Mouse (Mus musculus): ENCODE measurements around the gene Iqgap2.

Gene Iqgap2

DNA sequence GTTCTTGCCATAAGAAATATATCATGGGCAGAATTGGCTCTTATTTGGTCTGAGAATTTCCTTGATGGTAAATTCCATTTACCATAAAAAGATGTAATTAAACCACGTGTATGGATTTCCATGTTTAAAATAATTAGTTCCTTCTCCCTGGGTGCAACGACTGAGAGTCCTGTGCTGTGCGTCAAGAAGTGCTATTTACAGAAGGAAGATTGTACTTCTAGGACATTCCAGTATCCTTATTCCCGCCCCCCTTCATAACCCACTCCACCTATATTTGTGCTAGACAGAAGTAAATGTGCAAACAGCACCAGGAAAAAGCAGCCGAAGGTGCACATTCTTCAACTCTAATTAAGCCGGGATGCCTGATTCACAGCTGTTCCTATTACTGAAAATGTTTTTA is 65.5 kb downstream of the Iqgap2 start:
- no peak for DNase-seq

DNA sequence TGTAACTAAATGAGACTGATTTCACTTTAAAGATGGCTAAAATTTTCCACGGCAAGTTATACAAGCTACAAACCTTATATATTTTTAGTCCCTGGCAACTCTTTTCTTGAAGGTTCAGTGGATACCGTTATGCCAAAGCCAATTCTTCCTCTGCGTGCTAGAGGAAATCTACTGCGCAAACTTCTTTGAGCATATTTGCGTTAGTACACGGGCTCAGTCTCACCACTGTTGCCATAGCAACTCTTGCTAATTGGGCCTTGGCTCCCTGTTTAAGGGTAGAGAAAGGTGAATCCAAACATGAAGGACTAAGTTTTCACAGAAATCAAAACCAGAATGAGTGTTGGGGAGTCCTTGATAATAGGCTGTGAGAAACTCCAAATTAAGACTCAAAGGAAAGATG is 68.8 kb downstream of the Iqgap2 start:
- no peak for DNase-seq

DNA sequence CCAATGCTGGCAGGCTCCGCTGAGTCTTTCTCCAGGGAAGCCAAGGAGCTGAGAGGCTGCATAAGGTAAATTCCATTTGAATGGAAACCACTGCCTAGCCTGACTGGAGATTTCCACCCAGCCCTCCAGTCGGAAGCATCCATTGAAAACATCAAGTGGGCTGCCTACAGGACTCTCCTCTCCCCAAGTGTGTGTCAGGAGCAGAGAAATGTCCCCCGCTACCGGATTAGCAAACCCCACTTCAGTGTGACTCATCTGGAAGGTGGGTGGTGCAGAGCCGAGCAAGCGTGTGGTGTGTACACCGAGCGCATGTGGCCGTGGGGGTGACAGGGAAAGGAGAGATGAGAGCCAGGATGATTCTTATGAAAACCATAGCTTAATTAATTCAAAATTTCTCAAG is 71.7 kb downstream of the Iqgap2 start:
- no peak for DNase-seq

DNA sequence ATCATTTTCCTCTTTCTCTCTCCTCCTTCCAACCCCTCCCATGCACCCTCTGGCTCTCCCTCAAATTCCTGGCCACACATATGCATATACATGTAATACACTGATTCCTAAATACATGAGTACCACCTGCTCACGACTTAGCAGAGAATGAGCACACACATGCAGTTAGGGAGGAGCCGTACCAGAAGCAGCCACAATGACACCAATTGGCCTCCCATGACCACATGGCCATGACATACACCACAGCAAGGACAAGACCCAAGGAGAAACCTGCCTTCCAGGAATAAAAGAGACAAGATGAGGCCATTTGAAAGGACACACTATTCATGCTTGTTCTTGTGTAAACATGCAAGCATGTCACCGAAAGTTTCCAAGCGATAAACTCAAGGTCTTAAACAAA is 72.8 kb downstream of the Iqgap2 start:
- DNase-seq: no peak

DNA sequence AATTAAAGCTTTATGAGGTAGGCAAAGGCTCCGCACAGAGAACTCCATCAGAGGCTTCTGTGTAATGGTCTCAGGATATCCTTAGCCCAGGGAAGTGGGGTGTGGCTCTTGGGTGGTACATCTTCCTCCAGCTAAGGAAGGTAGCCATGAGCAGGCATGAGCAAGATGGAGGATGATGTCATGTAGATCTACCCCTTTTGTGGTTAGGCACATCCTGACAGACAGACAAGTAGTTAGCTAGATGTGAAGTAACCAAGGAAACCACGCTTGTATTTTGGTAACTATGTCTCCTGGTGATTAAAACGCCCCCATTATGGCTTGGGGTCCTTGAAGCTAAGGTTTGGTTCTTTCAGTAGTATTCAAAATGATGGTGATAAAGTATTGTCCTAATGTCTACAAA is 78.1 kb downstream of the Iqgap2 start:
- no peak for DNase-seq

DNA sequence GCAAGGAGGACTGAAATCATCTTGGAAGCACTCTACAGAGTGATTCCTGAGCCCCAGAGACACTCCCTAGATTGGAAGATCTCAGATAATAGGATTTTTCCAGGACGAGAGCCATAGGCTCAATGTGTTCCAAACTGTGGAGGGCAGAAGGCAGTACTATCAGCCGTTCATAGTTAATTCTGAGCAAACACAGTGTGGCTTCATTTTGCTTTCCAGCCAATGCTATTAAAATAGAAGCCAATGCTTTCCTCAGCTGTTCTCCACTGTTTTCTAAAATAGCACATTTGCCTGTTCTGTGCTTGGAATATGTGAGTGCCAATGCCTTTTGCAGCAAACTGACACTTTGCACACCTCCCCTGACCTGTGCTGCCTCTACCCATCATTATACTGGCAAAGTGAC is 80.9 kb downstream of the Iqgap2 start:
- no peak for DNase-seq

DNA sequence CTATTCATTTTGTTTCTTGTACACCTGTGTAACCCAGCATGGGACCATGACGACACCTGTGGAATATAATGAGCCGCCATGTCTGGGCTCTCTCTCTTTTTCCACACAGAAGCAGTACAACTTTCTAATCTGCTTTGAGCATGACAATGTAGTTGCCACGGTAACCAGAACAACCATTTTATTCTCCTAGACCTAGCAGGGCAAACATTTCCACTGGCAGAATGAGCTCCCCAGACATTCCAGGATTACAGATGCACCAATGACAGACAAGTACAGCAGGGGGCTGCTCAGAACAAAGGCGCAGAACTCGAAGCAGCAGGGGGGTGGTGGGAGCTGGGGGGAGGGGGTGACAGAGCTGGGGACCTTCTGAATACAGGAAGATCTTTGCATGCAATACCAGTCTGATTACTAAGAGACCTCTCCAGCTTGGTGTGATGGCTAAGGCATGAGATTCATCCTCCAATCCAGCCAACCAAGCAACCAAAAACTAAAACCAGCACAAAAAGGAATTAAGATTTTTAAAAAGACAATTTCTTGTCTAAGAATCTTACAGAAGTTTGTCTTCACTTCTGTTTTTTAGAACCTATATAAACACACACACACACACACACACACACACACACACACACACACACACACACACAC is 84.5 kb downstream of the Iqgap2 start:
- DNase-seq: no peak

DNA sequence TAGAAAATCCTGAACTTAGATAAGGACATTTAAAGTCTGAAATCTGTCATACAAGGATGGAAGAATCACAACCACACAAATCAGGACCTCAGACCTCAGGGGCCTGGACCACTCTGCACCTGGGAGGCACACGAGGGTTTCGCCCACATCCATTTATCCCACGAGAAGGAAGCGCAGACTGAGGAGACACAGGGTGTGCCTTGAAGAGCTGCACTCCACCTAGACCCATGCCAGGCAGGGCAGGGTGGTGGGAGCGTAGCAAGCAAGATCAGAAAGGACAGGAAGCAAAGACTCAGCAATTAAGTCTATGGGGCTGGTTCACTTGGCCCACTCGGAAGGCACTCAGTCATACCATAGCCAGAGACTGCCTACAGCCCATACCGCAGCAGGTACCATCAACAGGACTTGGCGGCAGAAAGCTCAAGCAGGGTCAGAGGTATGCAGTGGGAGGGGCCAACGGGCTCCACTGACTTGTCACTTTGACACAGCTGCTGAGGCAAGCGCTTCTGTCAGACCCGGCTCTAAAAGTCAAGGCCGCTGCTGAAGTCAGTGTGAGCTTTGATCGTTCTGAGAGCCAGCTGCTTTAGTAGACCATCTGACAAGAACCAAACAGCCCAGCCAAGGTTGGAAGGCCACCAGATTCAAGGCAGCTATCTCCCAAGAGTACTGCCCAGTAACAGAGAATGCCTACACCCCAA is 86.1 kb downstream of the Iqgap2 start:
- peak; percentile 17 to 61 for DNase-seq

DNA sequence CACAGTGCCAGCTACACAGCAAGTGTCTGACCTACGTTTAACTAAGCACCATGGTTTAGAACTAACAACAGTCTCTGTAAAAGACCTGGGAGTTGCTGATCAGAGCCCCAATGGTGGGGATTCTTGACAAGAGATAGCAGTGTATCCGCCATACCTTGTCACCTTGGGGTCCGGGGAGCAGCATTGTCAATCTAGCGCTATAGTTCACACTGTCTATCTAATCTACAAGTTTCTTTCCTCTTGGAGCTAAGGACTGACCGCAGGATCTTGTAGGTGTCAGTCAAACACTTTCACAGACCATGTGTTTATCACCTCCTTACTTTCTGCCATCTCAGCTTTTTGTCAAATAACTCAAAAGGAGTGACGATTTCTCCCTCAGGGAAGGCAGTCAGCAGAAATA is 87.6 kb downstream of the Iqgap2 start:
- no peak for DNase-seq

DNA sequence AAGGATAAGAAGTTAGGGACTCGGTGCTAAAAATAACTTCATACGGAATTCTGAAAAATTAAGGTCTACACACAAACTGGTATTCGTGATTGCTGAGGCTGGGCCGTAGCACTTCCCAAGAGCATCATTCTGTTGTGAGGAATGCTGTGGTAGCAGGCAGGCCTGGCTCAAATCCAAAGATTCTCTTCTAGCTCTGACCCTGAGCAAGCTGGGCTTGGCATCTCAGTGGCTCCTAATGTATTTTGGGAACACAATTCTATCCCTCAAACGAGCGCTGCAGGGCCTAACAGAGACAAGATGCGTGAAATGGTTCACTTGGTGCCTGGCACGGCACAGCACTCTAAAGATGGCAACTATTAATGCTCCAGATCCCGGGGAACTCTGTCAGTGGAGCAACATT is 90.8 kb downstream of the Iqgap2 start:
- DNase-seq: no peak

DNA sequence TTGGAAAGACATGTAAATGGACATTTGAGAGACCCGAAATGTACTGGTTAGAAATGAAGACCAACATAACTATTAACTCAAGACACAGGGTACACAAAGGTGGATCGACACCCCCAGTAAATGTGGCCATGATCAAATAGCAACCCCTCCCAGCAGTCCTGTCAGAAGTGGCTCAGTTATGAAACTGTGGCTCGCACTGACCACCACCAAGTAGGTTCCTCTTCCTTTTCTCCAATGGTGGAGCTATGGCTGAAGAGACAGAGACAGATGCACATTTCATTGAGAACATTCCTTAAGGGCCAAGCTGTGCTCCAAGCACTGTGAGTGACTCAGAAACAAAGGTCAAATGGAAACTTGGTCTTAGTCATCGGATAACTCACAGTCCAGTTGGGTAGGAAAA is 92.4 kb downstream of the Iqgap2 start:
- no peak for DNase-seq

DNA sequence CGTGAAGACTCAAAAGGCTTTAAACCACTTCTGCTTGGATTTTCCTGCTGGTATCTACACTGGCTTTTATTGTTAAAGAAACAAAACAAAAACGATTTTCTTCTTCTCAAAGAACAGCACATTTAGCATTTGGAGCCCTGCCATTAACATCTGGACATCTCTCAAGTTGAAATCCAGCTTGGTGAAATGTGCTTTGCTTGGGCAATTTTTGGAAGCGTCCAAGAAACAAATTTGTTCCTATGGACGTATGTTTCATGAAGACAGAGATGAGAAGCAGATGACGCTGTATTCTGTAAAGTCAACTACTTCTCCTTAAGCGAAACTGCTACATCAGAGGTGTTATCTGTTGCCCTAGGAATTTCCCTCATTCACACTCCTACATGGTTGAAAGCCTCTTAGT is 93.0 kb downstream of the Iqgap2 start:
- no peak for DNase-seq

DNA sequence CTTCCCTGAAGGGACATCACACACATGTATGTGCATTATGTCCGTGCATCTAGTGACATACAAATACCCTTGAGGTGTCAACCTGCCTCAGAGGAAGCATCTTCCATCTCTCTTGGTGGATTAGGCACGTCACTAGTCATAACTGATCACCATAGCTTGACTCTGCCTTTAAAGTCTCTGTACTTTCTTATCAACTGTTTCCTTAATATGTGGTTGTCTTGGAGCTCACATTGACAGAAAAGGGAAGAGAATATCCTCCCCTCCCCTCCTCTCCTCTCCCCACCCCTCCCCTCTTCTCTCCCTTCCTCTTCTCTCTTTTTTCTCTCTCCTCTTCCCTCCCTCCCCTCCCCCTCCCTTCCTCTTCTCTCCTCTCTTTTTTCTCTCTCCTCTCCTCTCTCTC is 94.2 kb downstream of the Iqgap2 start:
- no peak for DNase-seq

DNA sequence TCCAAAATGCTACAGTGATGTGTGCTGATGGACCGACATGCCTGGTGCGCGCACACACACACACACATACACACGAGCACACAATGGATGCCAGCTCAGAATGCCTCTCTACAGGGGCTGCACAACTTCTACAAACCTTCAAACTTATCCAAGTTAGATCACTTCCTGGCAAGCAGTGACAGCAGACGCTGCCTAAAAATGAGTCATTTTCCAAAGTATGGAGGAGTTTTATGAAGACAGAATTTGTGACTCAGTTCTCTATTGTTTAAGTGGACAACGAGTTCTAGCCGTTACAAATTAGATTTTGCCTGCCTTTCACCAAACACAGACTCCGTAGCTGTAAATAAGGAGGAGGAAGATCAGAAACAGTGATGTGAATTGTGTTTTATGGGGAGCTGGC is 97.4 kb downstream of the Iqgap2 start:
- no peak for DNase-seq

DNA sequence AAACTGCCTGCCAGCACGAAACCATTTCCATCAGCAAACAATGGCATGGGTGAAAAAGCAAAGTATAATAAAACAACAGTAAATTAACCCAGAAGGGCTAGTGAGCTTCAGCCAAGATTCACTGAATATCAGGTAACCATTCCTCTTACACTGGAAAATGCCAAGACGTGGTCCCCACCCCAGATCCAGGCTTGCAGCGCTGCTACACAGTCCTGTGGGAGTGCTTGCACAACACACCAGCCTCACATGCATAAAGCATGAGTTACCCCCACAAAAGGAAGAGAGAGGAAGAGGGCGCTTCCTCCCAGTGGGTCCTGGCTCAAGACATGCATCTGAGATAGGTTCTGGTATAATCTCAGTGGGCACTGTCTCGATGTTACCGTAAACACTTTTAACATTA is 100.8 kb downstream of the Iqgap2 start:
- DNase-seq: no peak

DNA sequence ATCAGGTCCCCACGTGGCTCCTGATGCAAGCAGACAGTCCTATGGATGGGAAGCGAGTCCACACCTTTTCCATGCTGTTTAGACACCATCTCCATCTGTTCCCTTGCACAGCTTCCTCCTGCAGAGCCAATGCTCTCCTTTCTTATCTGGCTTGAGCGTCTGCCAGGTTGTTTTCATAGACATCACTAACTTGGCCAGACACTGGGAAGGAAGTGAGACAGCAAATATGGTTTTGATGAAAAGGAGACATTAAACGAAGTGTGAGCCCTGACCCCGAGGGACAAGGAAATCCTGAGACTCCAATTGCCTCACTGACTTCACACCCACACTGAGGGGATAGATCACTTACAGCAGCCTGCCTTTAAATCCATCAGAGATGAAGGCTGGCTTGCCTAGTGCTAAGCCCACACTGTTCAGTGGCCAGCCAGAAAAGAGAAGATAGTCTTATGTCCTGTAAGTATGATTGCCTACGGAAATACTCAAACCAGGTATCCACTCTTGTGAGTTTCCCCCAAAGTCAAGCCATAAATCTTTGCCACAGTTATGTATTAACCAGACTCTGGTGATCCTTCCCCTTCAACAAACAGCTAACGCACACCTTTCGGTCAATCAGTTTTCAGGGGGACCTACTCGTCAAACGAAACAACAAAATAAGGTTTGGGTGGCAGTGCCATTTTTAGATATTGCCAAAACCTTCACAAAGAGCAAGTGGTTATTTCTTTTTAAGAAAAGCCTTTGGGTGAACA is 102.9 kb downstream of the Iqgap2 start:
- DNase-seq: no peak

DNA sequence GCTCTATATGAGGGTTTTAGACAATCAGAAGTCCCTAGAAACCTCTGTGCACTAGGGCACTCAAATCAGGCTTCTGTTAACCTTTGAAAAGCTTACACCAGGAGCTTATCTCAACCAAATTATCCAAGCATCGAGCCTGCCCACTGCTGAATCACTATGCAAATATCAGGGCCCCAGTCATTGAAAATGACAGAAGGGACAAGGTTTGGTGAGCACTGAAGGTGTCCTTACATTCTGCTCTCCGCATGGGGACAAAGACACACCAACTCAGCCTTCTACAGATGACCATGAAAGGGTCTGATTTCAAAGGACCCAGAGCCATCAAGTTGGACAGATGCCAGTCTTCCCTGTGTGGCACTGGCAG is 108.8 kb downstream of the Iqgap2 start:
- no peak for DNase-seq

DNA sequence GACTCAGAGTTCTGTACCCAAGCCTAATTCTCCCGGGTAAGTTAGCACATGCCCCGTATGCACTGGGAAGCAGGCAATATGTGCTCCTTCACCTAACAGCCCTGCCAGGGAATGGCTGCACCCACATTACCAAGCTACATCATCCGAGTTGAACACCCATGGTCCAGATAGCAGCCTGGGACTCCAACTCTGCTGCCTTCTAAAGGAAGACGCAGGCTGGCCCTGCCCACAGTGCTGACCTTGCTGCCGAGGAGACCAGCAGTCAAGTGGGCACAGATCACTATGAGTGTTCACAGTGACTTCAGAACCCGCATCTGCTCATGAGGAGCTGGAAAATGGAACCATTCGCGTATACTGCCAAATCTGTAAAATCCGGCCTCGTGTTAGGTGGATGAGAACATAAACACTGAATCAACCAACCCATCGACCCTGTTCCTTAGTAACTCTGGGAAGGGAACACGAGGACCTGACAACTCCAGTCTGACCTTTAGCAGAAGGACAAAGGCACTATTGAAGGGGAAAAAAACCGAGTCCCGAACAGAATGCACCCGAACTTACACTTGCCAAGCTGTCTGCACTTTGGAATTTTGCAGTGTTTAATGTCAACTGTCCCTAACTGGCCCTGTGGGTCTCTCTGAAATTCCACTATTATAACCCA is 109.3 kb downstream of the Iqgap2 start:
- no peak for DNase-seq

DNA sequence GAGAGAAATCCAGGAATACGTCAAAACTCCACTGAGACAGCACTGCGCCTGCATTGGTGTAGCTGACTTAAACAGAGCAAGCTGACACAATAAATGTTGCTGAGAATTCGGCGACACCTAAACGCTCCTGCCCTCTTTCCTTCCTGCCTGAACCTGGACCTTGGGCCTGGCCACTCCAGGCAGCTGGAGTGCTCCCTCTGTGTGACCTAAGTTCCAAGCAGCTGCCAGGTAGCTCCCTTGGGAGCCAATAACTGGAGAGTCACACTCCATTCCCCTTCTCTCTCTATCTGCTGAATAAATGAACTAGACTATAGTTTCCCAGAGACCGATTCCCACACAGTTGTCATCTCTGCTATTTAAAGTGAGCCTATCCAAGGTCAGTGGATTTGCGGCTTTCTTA is 111.7 kb downstream of the Iqgap2 start:
- DNase-seq: no peak

DNA sequence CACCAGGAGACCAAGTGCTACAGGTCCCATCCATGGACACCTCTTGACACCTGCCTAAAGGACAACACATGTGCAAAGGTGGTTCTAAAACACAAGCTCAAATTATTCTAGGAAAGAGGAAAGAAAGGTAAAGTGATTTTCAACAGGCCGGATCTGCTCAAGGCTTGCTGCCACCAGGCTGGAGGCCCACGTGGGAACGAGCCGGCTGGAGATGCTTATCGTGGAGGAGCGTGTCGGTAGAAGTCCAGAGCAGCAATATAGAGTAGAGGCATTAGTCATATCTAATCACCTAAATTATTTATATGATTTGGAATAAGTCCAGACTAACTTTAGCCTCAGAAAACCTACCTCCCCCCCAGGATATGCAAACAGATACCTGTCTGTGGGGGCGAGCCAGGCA is 112.5 kb downstream of the Iqgap2 start:
- no peak for DNase-seq

DNA sequence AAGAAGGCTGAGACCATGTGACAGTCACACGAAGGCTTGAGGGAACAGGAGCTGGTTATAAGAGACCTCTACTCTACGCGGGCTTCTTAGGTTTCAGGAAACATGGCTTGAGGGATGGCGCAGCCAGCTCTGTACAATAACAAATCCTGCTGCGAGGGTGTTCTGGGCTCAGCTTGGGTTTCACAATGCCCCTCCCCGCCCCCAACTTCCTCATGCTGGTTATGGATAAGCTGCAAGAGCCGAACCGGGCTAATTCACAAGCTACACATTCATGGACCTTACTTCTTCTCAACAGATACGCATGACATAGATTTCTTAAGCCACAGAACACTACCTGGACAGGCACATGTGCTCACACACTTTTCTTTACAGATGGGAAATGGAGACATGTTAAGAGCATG is 113.0 kb downstream of the Iqgap2 start:
- peak; percentile 44 to 55 for DNase-seq

DNA sequence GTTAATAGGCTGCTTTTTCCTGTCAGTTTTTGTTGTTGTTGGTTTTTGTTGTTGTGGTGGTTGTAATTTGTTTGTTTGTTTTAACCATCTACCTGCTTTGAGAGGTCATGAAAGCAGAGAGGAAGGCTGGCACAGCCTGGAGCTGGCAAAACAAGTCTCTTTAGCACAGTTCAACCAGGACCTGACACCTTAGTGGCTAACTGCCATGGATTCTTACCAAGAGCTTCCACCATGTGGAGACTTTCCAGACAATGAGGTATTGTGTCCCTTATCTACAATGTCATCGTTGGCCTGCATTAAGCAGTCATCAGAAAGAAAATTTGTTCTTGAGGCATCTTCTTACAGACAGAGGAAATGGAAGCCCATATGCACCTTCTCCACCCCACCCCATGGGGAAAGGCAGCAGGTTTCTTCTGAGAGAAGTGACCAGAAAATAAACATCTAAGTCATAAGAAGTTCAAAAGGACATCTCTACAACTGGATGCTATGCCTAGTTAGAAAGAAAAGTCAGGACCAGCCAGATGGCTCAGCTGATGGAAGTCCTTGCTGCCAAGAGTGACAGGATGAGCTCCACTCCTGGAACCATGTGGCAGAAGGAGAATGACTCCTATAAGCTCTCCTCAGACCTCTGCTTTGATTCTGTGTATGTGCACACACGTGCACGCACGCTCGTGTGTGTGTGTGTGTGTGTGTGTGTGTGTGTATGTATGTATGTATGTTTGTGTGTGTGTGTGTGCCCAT is 113.9 kb downstream of the Iqgap2 start:
- DNase-seq: no peak

DNA sequence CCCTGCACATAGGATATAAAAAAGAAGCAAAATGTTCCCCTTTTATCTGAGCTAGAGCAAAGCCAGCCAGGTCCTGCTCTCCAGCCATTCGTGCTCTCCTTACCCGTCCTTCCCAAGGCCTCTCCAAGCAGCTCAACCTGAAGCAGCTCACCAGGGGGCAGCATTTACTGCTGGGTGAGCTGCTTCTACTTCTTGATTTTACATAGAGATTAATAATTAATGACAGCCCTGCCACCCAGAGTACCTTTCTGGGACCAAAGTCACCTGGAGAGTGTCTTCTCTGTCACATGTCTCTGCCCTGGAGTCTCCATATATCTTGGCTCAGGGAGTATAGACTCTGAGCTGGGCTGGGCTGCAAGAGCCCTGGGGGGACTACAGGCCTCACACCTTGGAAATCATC is 114.5 kb downstream of the Iqgap2 start:
- DNase-seq: peak; percentile 61 to 68
